Mouse (Mus musculus): ENCODE data around the gene Mta3. TPM values are rescaled to one million over a fixed set of nuclear protein-coding genes. Genes with fewer than 3 reads are reported as not detected.

Mta3 gene
- 24.7 and 31.1 TPM in 2 replicates for total RNA-seq (2012; rRNA removed)
- total RNA-seq (2014; rRNA removed): 39.2 and 42.0 TPM in 2 replicates
- 61.3 and 67.6 TPM in 2 replicates for polyA plus RNA-seq (2012; ENCODE audit: insufficient read length, low read depth)

DNA sequence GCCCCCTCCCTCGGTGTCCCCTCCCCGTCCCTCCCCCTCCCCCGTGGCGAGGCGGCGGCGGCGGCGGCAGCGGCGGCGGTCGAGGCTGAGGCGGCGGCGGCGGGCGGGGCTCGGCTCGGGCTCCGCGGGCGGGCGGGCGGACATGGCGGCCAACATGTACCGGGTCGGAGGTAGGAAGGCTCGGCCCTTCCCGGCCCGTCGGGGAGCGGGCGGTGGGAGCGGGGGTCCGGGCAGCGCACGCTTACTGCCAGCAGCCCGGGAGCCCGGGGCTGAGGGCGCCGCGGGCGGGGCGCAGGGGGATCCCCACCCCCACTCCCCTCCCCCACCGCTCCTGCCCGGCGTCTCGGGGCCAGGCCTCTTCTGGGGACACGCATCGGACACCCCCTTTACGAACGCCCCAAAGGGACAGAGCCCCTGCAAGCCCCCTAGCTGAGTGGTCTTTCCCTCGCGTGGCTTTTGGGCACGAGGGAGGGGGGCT lies at the start of gene Mta3:
Gene Mta3, plus strand, starts transcription at position 48 of the 478 bp plus-strand sequence.
- peak within 1 kb of the TSS; percentile 80 to 97 (median 83) for H3K4me3 ChIP-seq (replicated peaks in 1 of 3; ENCODE audit: low read depth in 2 of 3, low read length in 2 of 3, poor library complexity in 1 of 3)
- peaks cover 12% of the 10 kb centered on the region for H3K79me2 ChIP-seq (replicated peaks; ENCODE audit: control insufficient read depth, extremely low read depth, insufficient read depth, poor library complexity, severe bottlenecking)
- peak within 1 kb of the TSS; percentile 98 for H3K4me2 ChIP-seq (ENCODE audit: insufficient read depth, low read depth, poor library complexity, severe bottlenecking)
- TF ChIP-seq ELF1 (IDR thresholded peaks at IDR 0.05; ENCODE audit: low read depth, low read length): no peak
- TF ChIP-seq RAD21 (IDR thresholded peaks at IDR 0.05; ENCODE audit: low read depth, low read length): no peak
- no peak for TF ChIP-seq PAX5 (IDR thresholded peaks at IDR 0.05; ENCODE audit: low read length)
- TF ChIP-seq ZKSCAN1 (IDR thresholded peaks at IDR 0.05; ENCODE audit: borderline replicate concordance, low read depth, low read length): no peak
- TF ChIP-seq ZNF384 (IDR thresholded peaks at IDR 0.05; ENCODE audit: low read depth, low read length): no peak
- peak; percentile 91 for TF ChIP-seq CHD2 (IDR thresholded peaks at IDR 0.05; ENCODE audit: low read length)
- no peak for TF ChIP-seq GABPA (IDR thresholded peaks at IDR 0.05; ENCODE audit: insufficient replicate concordance, low read depth, low read length)
- H3K9ac ChIP-seq (ENCODE audit: insufficient read depth, low read depth): peak within 1 kb of the TSS; percentile 90
- DNase-seq (ENCODE audit: extremely low read depth): no peak
- in situ Hi-C loops (cut with MboI; ENCODE audit: low pct_ligation_motif_present, low pct_unique_long_range_greater_than_20kb, low sequenced_read_pairs) (no loop called here), dilution Hi-C loops (cut with MboI; ENCODE audit: extremely low pct_ligation_motif_present, extremely low pct_unique_long_range_greater_than_20kb, low sequenced_read_pairs) (no loop called here)
- H3K27me3 ChIP-seq (replicated peaks): no peaks in the 10 kb centered on the region
- H3K4me1 ChIP-seq (ENCODE audit: control insufficient read depth in 1 of 2, insufficient read depth in 2 of 2): peaks cover 6 to 27% of the 10 kb centered on the region in 2 experiments
- no peaks in the 10 kb centered on the region for H3K9me3 ChIP-seq (replicated peaks; ENCODE audit: low read length)
- peaks cover 2 to 19% of the 10 kb centered on the region in 2 experiments for H3K36me3 ChIP-seq (replicated peaks in 1 of 2; ENCODE audit: control insufficient read depth in 1 of 2, insufficient read depth in 1 of 2, low read length in 1 of 2)
- H3K27ac ChIP-seq (ENCODE audit: insufficient read depth, low read depth): peak within 1 kb of the TSS; percentile 44

- H3K36me3 ChIP-seq (replicated peaks in 1 of 2; ENCODE audit: control insufficient read depth in 1 of 2, insufficient read depth in 1 of 2, low read length in 1 of 2): no peaks in the 10 kb centered on the region
- no peaks in the 10 kb centered on the region for H3K27me3 ChIP-seq (replicated peaks)
- dilution Hi-C loops (cut with MboI; ENCODE audit: extremely low pct_ligation_motif_present, extremely low pct_unique_long_range_greater_than_20kb, low sequenced_read_pairs): no loop called here
- peaks cover 8 to 33% of the 10 kb centered on the region in 2 experiments for H3K4me1 ChIP-seq (ENCODE audit: control insufficient read depth in 1 of 2, insufficient read depth in 2 of 2)
- H3K4me3 ChIP-seq (replicated peaks in 1 of 3; ENCODE audit: low read depth in 2 of 3, low read length in 2 of 3, poor library complexity in 1 of 3): peak overlapping the region in 1 of 3 experiments; percentile 25
- in situ Hi-C loops (cut with MboI; ENCODE audit: low pct_ligation_motif_present, low pct_unique_long_range_greater_than_20kb, low sequenced_read_pairs): loop anchor here (10.0 kb wide), 1 partner anchor 197 kb away; no protein-coding TSS in a partner anchor
- 0 out of 2 replicates have a peak overlapping the region, but pooled peaks have one; percentile 1 for H3K9ac ChIP-seq (ENCODE audit: insufficient read depth, low read depth)
- H3K4me2 ChIP-seq (ENCODE audit: insufficient read depth, low read depth, poor library complexity, severe bottlenecking): peak overlapping the region; percentile 45
- peaks cover 2% of the 10 kb centered on the region for H3K9me3 ChIP-seq (replicated peaks; ENCODE audit: low read length)
- peak; percentile 72 for DNase-seq (ENCODE audit: extremely low read depth)
- peak overlapping the region; percentile 61 for H3K27ac ChIP-seq (ENCODE audit: insufficient read depth, low read depth)
- H3K79me2 ChIP-seq (replicated peaks; ENCODE audit: control insufficient read depth, extremely low read depth, insufficient read depth, poor library complexity, severe bottlenecking): no peaks in the 10 kb centered on the region
- TF ChIP-seq SMC3 (IDR thresholded peaks at IDR 0.05; ENCODE audit: low read depth, low read length) (no peak), PAX5 (IDR thresholded peaks at IDR 0.05; ENCODE audit: low read length) (no peak), IRF4 (IDR thresholded peaks at IDR 0.05; ENCODE audit: low read depth, low read length) (peak; percentile 31; the same call in 1 of the 2 replicates), HCFC1 (IDR thresholded peaks at IDR 0.05; ENCODE audit: low read depth, low read length) (no peak; the same call in none of the 2 replicates), POLR2AphosphoS2 (IDR thresholded peaks at IDR 0.05; ENCODE audit: low read depth, low read length) (no peak), EP300 (IDR thresholded peaks at IDR 0.05; ENCODE audit: low read length) (peak; percentile 58; the same call in 1 of the 2 replicates), NELFE (IDR thresholded peaks at IDR 0.05; ENCODE audit: low read depth, low read length) (no peak), ETS1 (conservative IDR thresholded peaks at IDR 0.05; ENCODE audit: low read depth, low read length) (0 out of 2 replicates have a peak, but pooled peaks have one; percentile 34), USF2 (conservative IDR thresholded peaks at IDR 0.05; ENCODE audit: low read depth, low read length) (no peak), JUN (IDR thresholded peaks at IDR 0.05; ENCODE audit: insufficient read depth, low read depth, low read length) (no peak), USF1 (IDR thresholded peaks at IDR 0.05; ENCODE audit: low read depth, low read length) (no peak), POLR2A (IDR thresholded peaks at IDR 0.05; ENCODE audit: low read depth, low read length) (no peak), E2F4 (IDR thresholded peaks at IDR 0.05; ENCODE audit: insufficient replicate concordance, low read depth, low read length) (no peak), MAX (IDR thresholded peaks at IDR 0.05; ENCODE audit: low read length) (no peak), UBTF (IDR thresholded peaks at IDR 0.05; ENCODE audit: low read depth, low read length) (no peak), ZMIZ1 (IDR thresholded peaks at IDR 0.05; ENCODE audit: low read depth, low read length) (no peak), ELF1 (IDR thresholded peaks at IDR 0.05; ENCODE audit: low read depth, low read length) (peak; percentile 26; the same call in 1 of the 2 replicates), RAD21 (IDR thresholded peaks at IDR 0.05; ENCODE audit: low read depth, low read length) (no peak), MAFK (IDR thresholded peaks at IDR 0.05; ENCODE audit: insufficient replicate concordance, low read length) (no peak), SIN3A (IDR thresholded peaks at IDR 0.05; ENCODE audit: low read length) (no peak), MEF2A (IDR thresholded peaks at IDR 0.05; ENCODE audit: borderline replicate concordance, low read depth, low read length) (no peak; the same call in 1 of the 2 replicates), MAZ (IDR thresholded peaks at IDR 0.05; ENCODE audit: low read depth, low read length) (no peak), CTCF (conservative IDR thresholded peaks at IDR 0.05 in 1 of 2, IDR thresholded peaks at IDR 0.05 in 1 of 2; ENCODE audit: low read depth in 2 of 2, low read length in 2 of 2) (no peak), RCOR1 (conservative IDR thresholded peaks at IDR 0.05; ENCODE audit: low read depth, low read length) (no peak), ZNF384 (IDR thresholded peaks at IDR 0.05; ENCODE audit: low read depth, low read length) (no peak), NRF1 (IDR thresholded peaks at IDR 0.05; ENCODE audit: low read depth, low read length) (no peak), TCF12 (IDR thresholded peaks at IDR 0.05; ENCODE audit: low read depth, low read length) (no peak), CHD1 (IDR thresholded peaks at IDR 0.05; ENCODE audit: low read depth, low read length) (no peak), TBP (conservative IDR thresholded peaks at IDR 0.05; ENCODE audit: low read depth, low read length) (no peak)
Observed at GRCm38 (mm10) chr17:83657375-83657774, 48.6 kb upstream of the Mta3 start.
